Mouse (Mus musculus) MEL (cell line): ENCODE results near the gene Fmod. TPM values are rescaled to one million over a fixed set of nuclear protein-coding genes. Genes with fewer than 3 reads are reported as not detected.

Experiments used
- DNase-seq: peaks from one replicate; pipeline ENCODE4 v3.0.0; 2011; ENCODE audit warnings: low read depth, low spot score
- H3K27ac ChIP-seq: 2 replicates; pipeline ENCODE4 v1.5.1; 2012; ENCODE audit warnings: low read depth, mild to moderate bottlenecking, control low read depth, low read length, moderate library complexity; ENCODE audit not compliant: control insufficient read depth
- H3K27me3 ChIP-seq, 2 experiments: fragments of 150-350 bp in 1 of 2; sonication (generic) in 1 of 2; 2 replicates each; pipeline ENCODE4 v1.6.1; 2012; ENCODE audit warnings: low read length in 2 of 2, mild to moderate bottlenecking in 2 of 2, improper control_type of control experiment in 1 of 2, moderate library complexity in 1 of 2; ENCODE audit not compliant: insufficient read depth in 2 of 2, control insufficient read depth in 1 of 2
- H3K36me3 ChIP-seq, 2 experiments: 2 replicates each; pipeline ENCODE4 v1.6.1; 2012 to 2014; ENCODE audit warnings: low read length in 2 of 2, improper control_type of control experiment in 1 of 2, inconsistent platforms in 1 of 2, mild to moderate bottlenecking in 1 of 2; ENCODE audit not compliant: insufficient read depth in 2 of 2, control insufficient read depth in 1 of 2
- H3K4me1 ChIP-seq, 2 experiments: fragments of 150-350 bp in 1 of 2; sonication (generic) in 1 of 2; 2 replicates each; pipeline ENCODE4 v1.6.1; 2012; ENCODE audit warnings: low read length in 2 of 2, improper control_type of control experiment in 1 of 2, mild to moderate bottlenecking in 1 of 2; ENCODE audit not compliant: insufficient read depth in 2 of 2, control insufficient read depth in 1 of 2
- H3K4me3 ChIP-seq, 2 experiments: fragments of 150-350 bp in 1 of 2; sonication (generic) in 1 of 2; 2 replicates each; pipeline ENCODE4 v1.5.1; 2012; ENCODE audit warnings: low read depth in 2 of 2, low read length in 2 of 2, mild to moderate bottlenecking in 2 of 2, moderate library complexity in 2 of 2, control low read depth in 1 of 2, improper control_type of control experiment in 1 of 2; ENCODE audit not compliant: control insufficient read depth in 1 of 2, insufficient read depth in 1 of 2
- H3K79me2 ChIP-seq: 2 replicates; pipeline ENCODE4 v1.6.1; 2012; ENCODE audit warnings: mild to moderate bottlenecking, low read length, moderate library complexity; ENCODE audit not compliant: control insufficient read depth, poor library complexity, insufficient read depth
- H3K9ac ChIP-seq: 2 replicates; pipeline ENCODE4 v1.6.1; 2012; ENCODE audit warnings: low read depth, mild to moderate bottlenecking, control low read depth, low read length, moderate library complexity; ENCODE audit not compliant: control insufficient read depth, poor library complexity, severe bottlenecking
- H3K9me3 ChIP-seq: fragments of 150-350 bp; sonication (generic); replicated peaks from 2 replicates; pipeline ENCODE4 v1.6.1; 2012; ENCODE audit warnings: mild to moderate bottlenecking, low read length, improper control_type of control experiment, moderate library complexity; ENCODE audit not compliant: insufficient read depth
- BHLHE40 ChIP-seq: IDR thresholded peaks from 2 replicates; pipeline ENCODE4 v1.6.1; 2012; ENCODE audit warnings: low read depth, mild to moderate bottlenecking, inconsistent platforms, low read length, improper control_type of control experiment, borderline replicate concordance
- CHD2 ChIP-seq: IDR thresholded peaks from 2 replicates; pipeline ENCODE4 v1.6.1; 2011; ENCODE audit warnings: low read length, improper control_type of control experiment
- ELF1 ChIP-seq: IDR thresholded peaks from 2 replicates; pipeline ENCODE4 v1.6.1; 2014; ENCODE audit warnings: low read depth, mild to moderate bottlenecking, inconsistent platforms, low read length, improper control_type of control experiment, moderate library complexity
- EP300 ChIP-seq, 2 experiments: IDR thresholded peaks; 2 replicates each; pipeline ENCODE4 v1.6.1; 2011; ENCODE audit warnings: improper control_type of control experiment in 2 of 2, low read length in 2 of 2, low read depth in 1 of 2, mild to moderate bottlenecking in 1 of 2
- ETS1 ChIP-seq: IDR thresholded peaks from 2 replicates; pipeline ENCODE4 v1.6.1; 2012; ENCODE audit warnings: low read depth, mild to moderate bottlenecking, inconsistent platforms, low read length, improper control_type of control experiment, moderate library complexity
- GABPA ChIP-seq: IDR thresholded peaks from 2 replicates; pipeline ENCODE4 v1.6.1; 2012; ENCODE audit warnings: low read depth, mild to moderate bottlenecking, inconsistent platforms, low read length, improper control_type of control experiment, moderate library complexity
- GATA1 ChIP-seq: IDR thresholded peaks from 2 replicates; pipeline ENCODE4 v1.6.1; 2011; ENCODE audit warnings: low read depth, low read length, improper control_type of control experiment
- HCFC1 ChIP-seq: IDR thresholded peaks from 2 replicates; pipeline ENCODE4 v1.6.1; 2012; ENCODE audit warnings: low read depth, mild to moderate bottlenecking, inconsistent platforms, low read length, improper control_type of control experiment, moderate library complexity
- JUND ChIP-seq: IDR thresholded peaks from 2 replicates; pipeline ENCODE4 v1.6.1; 2011; ENCODE audit warnings: low read depth, mild to moderate bottlenecking, improper control_type of control experiment, low read length
- MAX ChIP-seq: IDR thresholded peaks from 2 replicates; pipeline ENCODE4 v1.6.1; 2011; ENCODE audit warnings: low read length, improper control_type of control experiment
- MAZ ChIP-seq: IDR thresholded peaks from 2 replicates; pipeline ENCODE4 v1.6.1; 2012; ENCODE audit warnings: low read depth, mild to moderate bottlenecking, inconsistent platforms, low read length, improper control_type of control experiment
- MEF2A ChIP-seq: IDR thresholded peaks from 2 replicates; pipeline ENCODE4 v1.6.1; 2014; ENCODE audit warnings: low read depth, mild to moderate bottlenecking, inconsistent platforms, low read length, improper control_type of control experiment; ENCODE audit not compliant: poor library complexity, insufficient replicate concordance, severe bottlenecking; ENCODE audit errors: extremely low read depth
- MXI1 ChIP-seq: IDR thresholded peaks from 2 replicates; pipeline ENCODE4 v1.6.1; 2011; ENCODE audit warnings: mild to moderate bottlenecking, low read depth, low read length, improper control_type of control experiment
- MYC ChIP-seq: IDR thresholded peaks from 2 replicates; pipeline ENCODE4 v1.6.1; 2011; ENCODE audit warnings: low read depth, mild to moderate bottlenecking, low read length, improper control_type of control experiment, moderate library complexity
- NRF1 ChIP-seq: IDR thresholded peaks from 2 replicates; pipeline ENCODE4 v1.6.1; 2014; ENCODE audit warnings: low read depth, mild to moderate bottlenecking, inconsistent platforms, low read length, improper control_type of control experiment, moderate library complexity; ENCODE audit not compliant: poor library complexity, insufficient read depth, severe bottlenecking
- POLR2A ChIP-seq, 2 experiments: IDR thresholded peaks; 2 replicates each; pipeline ENCODE4 v1.6.1; 2011 to 2012; ENCODE audit warnings: low read length in 2 of 2, mild to moderate bottlenecking in 2 of 2, control low read depth in 1 of 2, improper control_type of control experiment in 1 of 2, low read depth in 1 of 2, moderate library complexity in 1 of 2; ENCODE audit not compliant: control insufficient read depth in 1 of 2, insufficient read depth in 1 of 2, poor library complexity in 1 of 2
- SIN3A ChIP-seq: IDR thresholded peaks from 2 replicates; pipeline ENCODE4 v1.6.1; 2012; ENCODE audit warnings: low read length, improper control_type of control experiment, inconsistent platforms
- SMC3 ChIP-seq: IDR thresholded peaks from 2 replicates; pipeline ENCODE4 v1.6.1; 2011; ENCODE audit warnings: low read depth, low read length, improper control_type of control experiment
- TAL1 ChIP-seq: IDR thresholded peaks from 2 replicates; pipeline ENCODE4 v1.6.1; 2012; ENCODE audit warnings: mild to moderate bottlenecking, inconsistent platforms, low read length, moderate library complexity, mixed read lengths
- TBP ChIP-seq: IDR thresholded peaks from 2 replicates; pipeline ENCODE4 v1.8.0; 2011; ENCODE audit warnings: low read depth, low read length, improper control_type of control experiment
- TCF12 ChIP-seq: IDR thresholded peaks from 2 replicates; pipeline ENCODE4 v1.6.1; 2014; ENCODE audit warnings: low read depth, mild to moderate bottlenecking, inconsistent platforms, low read length, improper control_type of control experiment, moderate library complexity
- UBTF ChIP-seq: IDR thresholded peaks from 2 replicates; pipeline ENCODE4 v1.6.1; 2012; ENCODE audit warnings: low read depth, mild to moderate bottlenecking, inconsistent platforms, low read length, improper control_type of control experiment, moderate library complexity, borderline replicate concordance; ENCODE audit not compliant: insufficient read depth
- USF1 ChIP-seq: IDR thresholded peaks from 2 replicates; pipeline ENCODE4 v1.6.1; 2014; ENCODE audit warnings: low read depth, mild to moderate bottlenecking, inconsistent platforms, low read length, improper control_type of control experiment, moderate library complexity
- ZNF384 ChIP-seq: IDR thresholded peaks from 2 replicates; pipeline ENCODE4 v1.6.1; 2012; ENCODE audit warnings: low read depth, mild to moderate bottlenecking, inconsistent platforms, low read length, improper control_type of control experiment
- polyA plus RNA-seq, 2 experiments: library from polyadenylated mRNA; stranded (reverse) in 1 of 2; unstranded in 1 of 2; fragments of >175 nt in 1 of 2; fragments of >200 nt in 1 of 2; gene quantifications; 2 replicates each; pipeline versions ENCODE4 v1.2.1 to v1.2.4; 2012; ENCODE audit warnings: low replicate concordance in 2 of 2, low read depth in 1 of 2; ENCODE audit not compliant: insufficient read length in 2 of 2, insufficient read depth in 1 of 2, missing spikeins in 1 of 2
- total RNA-seq: library from RNA; depleted of rRNA; stranded (reverse); fragments of 300-350 nt; gene quantifications from 2 replicates; pipeline ENCODE4 v1.2.3, GENCODE M21; 2012

Fmod gene
- total and polyA plus RNA-seq, 3 experiments, result not detected

GRCm38 (mm10) chr1:134096264-134096934, 59.3 kb downstream of the Fmod start:
- H3K4me1 ChIP-seq, result peaks cover 9 to 66% of the 10 kb centered on the region in 2 experiments
- no peaks in the 10 kb centered on the region for H3K9me3 ChIP-seq
- no peaks in the 10 kb centered on the region; a peak in 1 of 4 replicates for H3K27me3 ChIP-seq
- no peak for TF ChIP-seq ELF1
- peak; percentile 32; the same call in 1 of the 2 replicates for TF ChIP-seq MAZ
- TF ChIP-seq EP300 (IDR thresholded peaks at IDR 0.05; ENCODE audit: low read depth in 1 of 2, low read length in 2 of 2), result 0 out of 4 replicates have a peak, but pooled peaks have one; percentile 13 to 20
- TF ChIP-seq ZNF384, result peak; percentile 70
- no peak for TF ChIP-seq GABPA
- TF ChIP-seq ETS1, result peak; percentile 70
- TF ChIP-seq TCF12, result peak; percentile 59; the same call in 1 of the 2 replicates
- TF ChIP-seq MEF2A, result no peak
- TF ChIP-seq MAX, result 0 out of 2 replicates have a peak, but pooled peaks have one; percentile 4
- TF ChIP-seq TAL1, result 0 out of 2 replicates have a peak, but pooled peaks have one; percentile 20
- no peak for TF ChIP-seq NRF1
- TF ChIP-seq GATA1, result peak; percentile 55; the same call in 1 of the 2 replicates
- TF ChIP-seq SIN3A, result 0 out of 2 replicates have a peak, but pooled peaks have one; percentile 46
- no peak for TF ChIP-seq TBP
- no peak for TF ChIP-seq HCFC1
- TF ChIP-seq JUND, result 0 out of 2 replicates have a peak, but pooled peaks have one; percentile 6
- H3K36me3 ChIP-seq, result peaks cover 0 to 37% of the 10 kb centered on the region in 2 experiments; a peak in 2 of 4 replicates
- peak overlapping the region; percentile 20 for H3K27ac ChIP-seq
- DNase-seq, result peak; percentile 72
- peak overlapping the region; percentile 52 for H3K9ac ChIP-seq
- H3K4me3 ChIP-seq, result peak overlapping the region; percentile 25 to 67
- H3K79me2 ChIP-seq, result no peaks in the 10 kb centered on the region; the same call in 1 of the 2 replicates

GRCm38 (mm10) chr1:134097080-134097855, 60.2 kb downstream of the Fmod start:
- Histone ChIP-seq H3K36me3 (peaks cover 0 to 37% of the 10 kb centered on the region in 2 experiments; a peak in 2 of 4 replicates), H3K4me1 (peaks cover 9 to 64% of the 10 kb centered on the region in 2 experiments), H3K27me3 (peaks cover 0 to 3% of the 10 kb centered on the region in 2 experiments; a peak in 2 of 4 replicates), H3K79me2 (no peaks in the 10 kb centered on the region; the same call in 1 of the 2 replicates), H3K9me3 (no peaks in the 10 kb centered on the region), H3K4me3 (peak overlapping the region; percentile 0 to 67; a peak in 2 of 4 replicates), H3K27ac (peak overlapping the region; percentile 3; the same call in 1 of the 2 replicates), H3K9ac (no peak overlapping the region)
- TF ChIP-seq MAZ (no peak), JUND (no peak), SMC3 (no peak), MYC (no peak), ZNF384 (no peak), TAL1 (no peak), SIN3A (no peak), CHD2 (no peak), UBTF (no peak), MXI1 (no peak), POLR2A (IDR thresholded peaks at IDR 0.05; ENCODE audit: control insufficient read depth in 1 of 2, insufficient read depth in 1 of 2, low read depth in 1 of 2, low read length in 2 of 2, poor library complexity in 1 of 2) (no peak), NRF1 (no peak), MAX (no peak), BHLHE40 (no peak), USF1 (no peak), GATA1 (no peak)
- no peak for DNase-seq
